In genomic region chr10:88606065-88606464, GRCm38 (mm10) we compare ENCODE assay signal across 15 mouse cellular contexts.
"Had no signal": no experiment of that assay in that cellular context is flagged by ENCODE, and none has a peak within 500 bp of the region (broad histone marks: within the 10 kb centered on the region; RNA-seq: fewer than 3 reads in every experiment).

No protein-coding gene starts in this region.

- H3K9me3 ChIP-seq: limb, embryonic 12.5 days; liver, embryonic 15.5 days; midbrain, embryonic 12.5 days; neural tube, embryonic 12.5 days had no signal

- H3K4me3 ChIP-seq: limb, embryonic 12.5 days; liver, embryonic 15.5 days; midbrain, embryonic 12.5 days; neural tube, embryonic 12.5 days had no signal

- DNase-seq: kidney, adult 9 months; kidney, postnatal 36 days; layer of hippocampus, adult 9-11 months; layer of hippocampus, postnatal 36 days; lung, embryonic 14.5 days; lung, postnatal 10 days; lung, postnatal 4 days; thymus, postnatal 4 days had no signal

- H3K4me2 ChIP-seq: limb, embryonic 12.5 days; liver, embryonic 11.5 days; liver, embryonic 15.5 days; lung, embryonic 14.5 days; midbrain, embryonic 12.5 days; neural tube, embryonic 12.5 days had no signal

- H3K9ac ChIP-seq: limb, embryonic 12.5 days; liver, embryonic 15.5 days; lung, embryonic 14.5 days; midbrain, embryonic 12.5 days; neural tube, embryonic 12.5 days had no signal

- H3K4me1 ChIP-seq: liver, embryonic 15.5 days had no signal

- H3K36me3 ChIP-seq: limb, embryonic 12.5 days; liver, embryonic 15.5 days; midbrain, embryonic 12.5 days; neural tube, embryonic 12.5 days had no signal

- H3K27ac ChIP-seq: kidney, postnatal 0 days; limb, embryonic 12.5 days; liver, embryonic 15.5 days; midbrain, embryonic 12.5 days; neural tube, embryonic 12.5 days; stomach, postnatal 0 days had no signal

- H3K27me3 ChIP-seq: limb, embryonic 12.5 days; liver, embryonic 15.5 days; midbrain, embryonic 12.5 days; neural tube, embryonic 12.5 days had no signal
